ENCODE assay signal across 15 mouse cellular contexts in the genomic region with DNA sequence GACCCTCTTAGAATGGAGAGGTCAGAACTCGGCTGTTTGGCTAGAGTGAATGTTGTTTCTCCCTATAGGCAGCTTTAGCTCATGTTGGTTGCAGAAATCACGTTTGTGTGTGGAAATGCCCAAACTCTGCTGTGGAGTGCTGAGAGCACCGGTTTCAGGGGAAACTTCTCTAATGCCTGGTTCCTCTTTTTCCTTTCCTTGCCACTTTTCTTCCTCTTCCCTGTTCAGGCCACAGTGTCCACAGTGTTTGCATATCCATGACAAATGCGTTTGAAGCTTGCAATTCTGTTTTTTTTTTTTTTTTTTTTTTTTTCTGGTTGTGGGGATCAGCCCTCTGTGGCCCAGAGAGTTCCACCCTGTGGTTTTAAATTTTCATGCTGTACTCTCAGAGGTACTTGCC. TPM values are rescaled to one million over a fixed set of nuclear protein-coding genes. Genes with fewer than 3 reads are reported as not detected.
DNase-seq lines count a peak whose midpoint lies in the region; ATAC-seq lines count a peak whose summit lies in the region.
"Had no signal": no experiment of that assay in that cellular context is flagged by ENCODE, and none has a peak within 500 bp of the region (broad histone marks: within the 10 kb centered on the region; RNA-seq: fewer than 3 reads in every experiment).

A gene (plus strand): TSS at position 398 of the 400 bp plus-strand sequence.

- peak within 1 kb of the TSS; percentile 62; the same call in 1 of the 2 replicates for H3K27ac ChIP-seq in liver, embryonic 15.5 days (replicated peaks)
- H3K27ac ChIP-seq in liver, embryonic 11.5 days (ENCODE audit: low read depth, low read length) = no peak within 1 kb of the TSS
- H3K27ac ChIP-seq in brown adipose tissue, adult 24 weeks (replicated peaks; ENCODE audit: low read depth, low read length) = peak within 1 kb of the TSS; percentile 88
- H3K27ac ChIP-seq: hindbrain, embryonic 15.5 days; left cerebral cortex, adult 2 months; liver, embryonic 13.5 days had no signal

- H3K4me1 ChIP-seq in liver, embryonic 15.5 days (replicated peaks) = no peaks in the 10 kb centered on the region
- H3K4me1 ChIP-seq in liver, embryonic 11.5 days (replicated peaks; ENCODE audit: control insufficient read depth, insufficient read depth, low read length) = no peaks in the 10 kb centered on the region
- no peaks in the 10 kb centered on the region for H3K4me1 ChIP-seq in brown adipose tissue, adult 24 weeks (ENCODE audit: control insufficient read depth, insufficient read depth, insufficient read length, low read length)
- H3K4me1 ChIP-seq: hindbrain, embryonic 15.5 days; liver, embryonic 13.5 days had no signal

- no peak within 1 kb of the TSS for H3K9ac ChIP-seq in liver, embryonic 15.5 days
- H3K9ac ChIP-seq in liver, embryonic 11.5 days (ENCODE audit: low read depth, low read length) = no peak within 1 kb of the TSS
- H3K9ac ChIP-seq: hindbrain, embryonic 15.5 days; liver, embryonic 13.5 days had no signal

- no peaks in the 10 kb centered on the region for H3K27me3 ChIP-seq in liver, embryonic 15.5 days
- no peaks in the 10 kb centered on the region for H3K27me3 ChIP-seq in liver, embryonic 11.5 days (replicated peaks; ENCODE audit: control insufficient read depth, insufficient read depth, low read length)
- H3K27me3 ChIP-seq: hindbrain, embryonic 15.5 days; liver, embryonic 13.5 days had no signal

- 13% methylated on average over 4 of the region's 4 CpGs for WGBS in liver, embryonic 15.5 days (ENCODE audit: insufficient replicate concordance)
- 44% methylated on average over 4 of the region's 4 CpGs for WGBS in liver, embryonic 11.5 days

- no peak within 1 kb of the TSS for H3K4me2 ChIP-seq in liver, embryonic 15.5 days
- no peak within 1 kb of the TSS for H3K4me2 ChIP-seq in liver, embryonic 11.5 days
- H3K4me2 ChIP-seq: hindbrain, embryonic 15.5 days; liver, embryonic 13.5 days had no signal

- intact Hi-C loops in gastrocnemius, postnatal 36 days (cut with DNase I) = no loop called here

- DNase-seq in gastrocnemius, adult 18-20 months (ENCODE audit: low spot score) = peak; percentile 2
- no peak for DNase-seq in gastrocnemius, postnatal 36 days
- DNase-seq in liver, embryonic 11.5 days (ENCODE audit: low spot score) = no peak
- peak; percentile 44 to 48 for DNase-seq in monocyte, adult 2 months (ENCODE audit: low read depth in 1 of 2, low spot score in 2 of 2)
- no peak for DNase-seq in kidney, postnatal 14 days
- DNase-seq in kidney, adult 18-20 months = no peak
- DNase-seq: kidney, adult 9 months; liver, embryonic 13.5 days; thymus, adult 2 months had no signal

- no peaks in the 10 kb centered on the region for H3K36me3 ChIP-seq in liver, embryonic 15.5 days (replicated peaks)
- H3K36me3 ChIP-seq in liver, embryonic 11.5 days (ENCODE audit: control insufficient read depth, insufficient read depth, low read length) = no peaks in the 10 kb centered on the region
- H3K36me3 ChIP-seq: G1E; hindbrain, embryonic 15.5 days; liver, embryonic 13.5 days had no signal

- no peaks in the 10 kb centered on the region for H3K9me3 ChIP-seq in liver, embryonic 15.5 days (replicated peaks)
- H3K9me3 ChIP-seq in liver, embryonic 11.5 days (ENCODE audit: control insufficient read depth, low read length) = no peaks in the 10 kb centered on the region
- H3K9me3 ChIP-seq: G1E; hindbrain, embryonic 15.5 days; liver, embryonic 13.5 days had no signal

- ATAC-seq in liver, embryonic 15.5 days (ENCODE audit: insufficient read depth) = no peak
- ATAC-seq in liver, embryonic 11.5 days (replicated peaks; ENCODE audit: low FRiP score) = no peak
- ATAC-seq: midbrain, embryonic 16.5 days had no signal

- no peak within 1 kb of the TSS for H3K4me3 ChIP-seq in liver, embryonic 15.5 days (replicated peaks)
- H3K4me3 ChIP-seq in liver, embryonic 11.5 days (ENCODE audit: low read depth, low read length) = no peak within 1 kb of the TSS
- peak within 1 kb of the TSS; percentile 38 for H3K4me3 ChIP-seq in brown adipose tissue, adult 24 weeks (ENCODE audit: insufficient read depth, low read depth, low read length)
- H3K4me3 ChIP-seq: hindbrain, embryonic 15.5 days; left cerebral cortex, adult 2 months; liver, embryonic 13.5 days had no signal

RNA-seq across cellular contexts. Expression of the gene that starts here (rescaled TPM):
- 1 to 10 TPM; 1.2 to 1.5 TPM for total RNA-seq in gastrocnemius, adult 18-20 months (2021)
- total RNA-seq in gastrocnemius, postnatal 36 days (2021) = 1 to 10 TPM in 1 of 2 experiments, under 1 TPM in 1; 0.82 to 1.4 TPM
- 6.0 and 6.2 TPM in 2 replicates for polyA plus RNA-seq in liver, embryonic 15.5 days (2015; fragmentation: Nextera tagmentation; extraction: Ambion mirVana)
- 3.2 and 3.6 TPM in 2 replicates for polyA plus RNA-seq in liver, embryonic 11.5 days (2014; fragmentation: Nextera tagmentation; extraction: Ambion mirVana)
- 6.4 and 8.5 TPM in 2 replicates for polyA plus RNA-seq in brown adipose tissue, adult 24 weeks (2012; ENCODE audit: insufficient read depth, insufficient read length, missing spikeins)
- polyA plus RNA-seq: G1E had no signal

Comparison
In these comparisons a context has a peak if more than half of its experiments do, and no peak if none do; other contexts are left out.
1. DNase-seq: peak in gastrocnemius, adult 18-20 months (single experiment) and monocyte, adult 2 months (2 of 2); none in gastrocnemius, postnatal 36 days (0 of 2), liver, embryonic 11.5 days (single experiment), kidney, postnatal 14 days (single experiment) and kidney, adult 18-20 months (single experiment).